Mouse (Mus musculus) CH12.LX (cell line): ENCODE data around the gene Gm10283. TPM values are rescaled to one million over a fixed set of nuclear protein-coding genes. Genes with fewer than 3 reads are reported as not detected.

Experiments
- DNase-seq: peaks from one replicate; pipeline ENCODE4 v3.0.0-alpha.2; 2013; ENCODE audit errors: extremely low read depth
- H3K27ac ChIP-seq: 2 replicates; pipeline ENCODE4 v1.5.1; 2012; ENCODE audit warnings: low read depth, mild to moderate bottlenecking, control low read depth, moderate library complexity; ENCODE audit not compliant: insufficient read depth
- H3K27me3 ChIP-seq: replicated peaks from 2 replicates; pipeline ENCODE3; 2012; ENCODE audit warnings: inconsistent platforms
- H3K36me3 ChIP-seq, 2 experiments: replicated peaks in 1 of 2; 2 replicates each; pipeline versions ENCODE3 to v1.6.1; 2012; ENCODE audit warnings: inconsistent platforms in 1 of 2, low read length in 1 of 2, mild to moderate bottlenecking in 1 of 2, mixed read lengths in 1 of 2, moderate library complexity in 1 of 2; ENCODE audit not compliant: control insufficient read depth in 1 of 2, insufficient read depth in 1 of 2
- H3K4me1 ChIP-seq, 2 experiments: 2 replicates each; pipeline ENCODE4 v1.6.1; 2012; ENCODE audit warnings: inconsistent platforms in 1 of 2, moderate library complexity in 1 of 2; ENCODE audit not compliant: insufficient read depth in 2 of 2, control insufficient read depth in 1 of 2
- H3K4me2 ChIP-seq: 2 replicates; pipeline ENCODE4 v1.6.1; 2012; ENCODE audit warnings: low read depth, mild to moderate bottlenecking, control low read depth; ENCODE audit not compliant: poor library complexity, insufficient read depth, severe bottlenecking
- H3K4me3 ChIP-seq, 3 experiments: fragments of 150-350 bp in 1 of 3; sonication (generic) in 1 of 3; replicated peaks in 1 of 3; 2 replicates each; pipeline versions ENCODE3 to v1.5.1; 2011 to 2012; ENCODE audit warnings: low read depth in 2 of 3, low read length in 2 of 3, mild to moderate bottlenecking in 2 of 3, moderate library complexity in 2 of 3, control low read depth in 1 of 3, improper control_type of control experiment in 1 of 3, inconsistent platforms in 1 of 3, mixed read lengths in 1 of 3; ENCODE audit not compliant: poor library complexity in 1 of 3
- H3K79me2 ChIP-seq: replicated peaks from 2 replicates; pipeline ENCODE4 v1.6.1; 2012; ENCODE audit warnings: mild to moderate bottlenecking, moderate library complexity; ENCODE audit not compliant: control insufficient read depth, poor library complexity, insufficient read depth, severe bottlenecking; ENCODE audit errors: extremely low read depth
- H3K9ac ChIP-seq: 2 replicates; pipeline ENCODE4 v1.6.1; 2012; ENCODE audit warnings: low read depth, mild to moderate bottlenecking, control low read depth, moderate library complexity; ENCODE audit not compliant: insufficient read depth
- H3K9me3 ChIP-seq: replicated peaks from 2 replicates; pipeline ENCODE3; 2012; ENCODE audit warnings: low read length, inconsistent platforms, mixed read lengths
- BHLHE40 ChIP-seq: IDR thresholded peaks from 2 replicates; pipeline ENCODE4 v1.6.1; 2011; ENCODE audit warnings: mild to moderate bottlenecking, low read depth, low read length, improper control_type of control experiment
- CHD1 ChIP-seq: IDR thresholded peaks from 2 replicates; pipeline ENCODE4 v1.6.1; 2012; ENCODE audit warnings: low read depth, low read length, improper control_type of control experiment, inconsistent platforms
- E2F4 ChIP-seq: IDR thresholded peaks from 2 replicates; pipeline ENCODE4 v1.6.1; 2011; ENCODE audit warnings: low read depth, low read length, improper control_type of control experiment; ENCODE audit not compliant: insufficient replicate concordance
- ELF1 ChIP-seq: IDR thresholded peaks from 2 replicates; pipeline ENCODE4 v1.6.1; 2014; ENCODE audit warnings: low read depth, mild to moderate bottlenecking, inconsistent platforms, low read length, improper control_type of control experiment
- ETS1 ChIP-seq: conservative IDR thresholded peaks from 2 replicates; pipeline ENCODE4 v1.6.1; 2012; ENCODE audit warnings: low read depth, mild to moderate bottlenecking, inconsistent platforms, low read length, improper control_type of control experiment, moderate library complexity
- GABPA ChIP-seq: IDR thresholded peaks from 2 replicates; pipeline ENCODE4 v1.6.1; 2012; ENCODE audit warnings: low read depth, low read length, improper control_type of control experiment, inconsistent platforms; ENCODE audit not compliant: insufficient replicate concordance
- HCFC1 ChIP-seq: IDR thresholded peaks from 2 replicates; pipeline ENCODE4 v1.6.1; 2012; ENCODE audit warnings: low read depth, mild to moderate bottlenecking, inconsistent platforms, low read length, improper control_type of control experiment
- IRF4 ChIP-seq: IDR thresholded peaks from 2 replicates; pipeline ENCODE4 v1.6.1; 2014; ENCODE audit warnings: low read depth, mild to moderate bottlenecking, inconsistent platforms, low read length, improper control_type of control experiment
- JUN ChIP-seq: IDR thresholded peaks from 2 replicates; pipeline ENCODE4 v1.6.1; 2011; ENCODE audit warnings: low read depth, mild to moderate bottlenecking, low read length, improper control_type of control experiment, moderate library complexity; ENCODE audit not compliant: insufficient read depth
- JUND ChIP-seq: conservative IDR thresholded peaks from 2 replicates; pipeline ENCODE4 v1.6.1; 2011; ENCODE audit warnings: low read depth, low read length, improper control_type of control experiment
- KAT2A ChIP-seq: IDR thresholded peaks from 2 replicates; pipeline ENCODE4 v1.6.1; 2012; ENCODE audit warnings: low read length, improper control_type of control experiment, inconsistent platforms; ENCODE audit not compliant: insufficient replicate concordance
- MAX ChIP-seq: IDR thresholded peaks from 2 replicates; pipeline ENCODE4 v1.6.1; 2011; ENCODE audit warnings: low read length, improper control_type of control experiment
- MEF2A ChIP-seq: IDR thresholded peaks from 2 replicates; pipeline ENCODE4 v1.6.1; 2014; ENCODE audit warnings: low read depth, mild to moderate bottlenecking, inconsistent platforms, low read length, improper control_type of control experiment, borderline replicate concordance
- MXI1 ChIP-seq: IDR thresholded peaks from 2 replicates; pipeline ENCODE4 v1.6.1; 2011; ENCODE audit warnings: mild to moderate bottlenecking, low read depth, low read length, improper control_type of control experiment
- MYC ChIP-seq: IDR thresholded peaks from 2 replicates; pipeline ENCODE4 v1.6.1; 2011; ENCODE audit warnings: low read depth, mild to moderate bottlenecking, improper control_type of control experiment, low read length
- POLR2A ChIP-seq: IDR thresholded peaks from 2 replicates; pipeline ENCODE4 v1.6.1; 2011; ENCODE audit warnings: low read depth, mild to moderate bottlenecking, improper control_type of control experiment, low read length
- POLR2AphosphoS2 ChIP-seq: IDR thresholded peaks from 2 replicates; pipeline ENCODE4 v1.6.1; 2011; ENCODE audit warnings: low read depth, low read length, improper control_type of control experiment
- RAD21 ChIP-seq: IDR thresholded peaks from 2 replicates; pipeline ENCODE4 v1.6.1; 2011; ENCODE audit warnings: low read depth, mild to moderate bottlenecking, low read length, improper control_type of control experiment, moderate library complexity
- TBP ChIP-seq: conservative IDR thresholded peaks from 2 replicates; pipeline ENCODE4 v1.6.1; 2011; ENCODE audit warnings: low read depth, low read length, improper control_type of control experiment
- TCF12 ChIP-seq: IDR thresholded peaks from 2 replicates; pipeline ENCODE4 v1.6.1; 2014; ENCODE audit warnings: low read depth, mild to moderate bottlenecking, inconsistent platforms, low read length, improper control_type of control experiment
- USF1 ChIP-seq: IDR thresholded peaks from 2 replicates; pipeline ENCODE4 v1.6.1; 2014; ENCODE audit warnings: low read depth, mild to moderate bottlenecking, inconsistent platforms, low read length, improper control_type of control experiment
- USF2 ChIP-seq: conservative IDR thresholded peaks from 2 replicates; pipeline ENCODE4 v1.6.1; 2011; ENCODE audit warnings: low read depth, low read length, improper control_type of control experiment
- ZC3H11A ChIP-seq: IDR thresholded peaks from 2 replicates; pipeline ENCODE4 v1.6.1; 2012; ENCODE audit warnings: low read depth, mild to moderate bottlenecking, inconsistent platforms, low read length, improper control_type of control experiment
- ZKSCAN1 ChIP-seq: IDR thresholded peaks from 2 replicates; pipeline ENCODE4 v1.6.1; 2012; ENCODE audit warnings: low read depth, inconsistent platforms, low read length, improper control_type of control experiment, borderline replicate concordance
- ZMIZ1 ChIP-seq: IDR thresholded peaks from 2 replicates; pipeline ENCODE4 v1.6.1; 2012; ENCODE audit warnings: low read depth, mild to moderate bottlenecking, inconsistent platforms, low read length, improper control_type of control experiment
- ZNF384 ChIP-seq: IDR thresholded peaks from 2 replicates; pipeline ENCODE4 v1.6.1; 2012; ENCODE audit warnings: low read depth, low read length, improper control_type of control experiment, inconsistent platforms
- dilution Hi-C: fragments of 300-500 bp; cut with MboI; formaldehyde crosslinking; loops from 2 replicates; pipeline ENCODE4 v1.14.3; 2020; ENCODE audit warnings: low sequenced_read_pairs; ENCODE audit not compliant: extremely low pct_unique_long_range_greater_than_20kb, extremely low pct_ligation_motif_present
- in situ Hi-C: fragments of 300-500 bp; cut with MboI; formaldehyde crosslinking; loops from 3 replicates; pipeline ENCODE4 v1.14.3; 2019; ENCODE audit warnings: low sequenced_read_pairs, low pct_ligation_motif_present, low pct_unique_long_range_greater_than_20kb, mixed read lengths
- polyA plus RNA-seq: library from polyadenylated mRNA; unstranded; fragments of >175 nt; gene quantifications from 2 replicates; pipeline ENCODE4 v1.2.1, GENCODE M21; 2012; ENCODE audit warnings: low read depth; ENCODE audit not compliant: insufficient read length
- total RNA-seq, 2 experiments: library from RNA; depleted of rRNA; stranded (reverse); fragments of 300-350 nt in 1 of 2; fragments of >200 nt in 1 of 2; gene quantifications; 2 replicates each; pipeline ENCODE4 v1.2.3; 2012 to 2014

The Gm10283 gene
- total and polyA plus RNA-seq, 3 experiments: not detected

- Histone ChIP-seq H3K79me2 (no peaks in the 10 kb centered on the region), H3K36me3 (no peaks in the 10 kb centered on the region), H3K9ac (no peak overlapping the region), H3K4me1 (no peaks in the 10 kb centered on the region), H3K4me3 (no peak overlapping the region), H3K27me3 (no peaks in the 10 kb centered on the region), H3K9me3 (no peaks in the 10 kb centered on the region), H3K27ac (no peak overlapping the region), H3K4me2 (no peak overlapping the region)
- in situ Hi-C loops (no loop called here), dilution Hi-C loops (no loop called here)
- no peak for DNase-seq
- TF ChIP-seq ZNF384 (no peak), KAT2A (no peak), HCFC1 (no peak), ZMIZ1 (no peak), BHLHE40 (no peak), IRF4 (no peak), USF2 (no peak), RAD21 (no peak), ETS1 (no peak), USF1 (no peak), JUND (no peak), JUN (no peak), MEF2A (no peak), MAX (no peak), TCF12 (no peak), E2F4 (no peak), TBP (no peak), ELF1 (no peak), POLR2AphosphoS2 (no peak)
Observed at GRCm38 (mm10) chr8:60494606-60495005, 8.4 kb downstream of the Gm10283 start.

GRCm38 (mm10) chr8:60492471-60492870 is 10.5 kb downstream of the Gm10283 start:
- Histone ChIP-seq H3K36me3 (no peaks in the 10 kb centered on the region), H3K9me3 (no peaks in the 10 kb centered on the region), H3K27ac (no peak overlapping the region), H3K27me3 (no peaks in the 10 kb centered on the region), H3K4me2 (no peak overlapping the region), H3K79me2 (no peaks in the 10 kb centered on the region), H3K4me1 (no peaks in the 10 kb centered on the region), H3K4me3 (no peak overlapping the region), H3K9ac (no peak overlapping the region)
- dilution Hi-C loops: no loop called here
- DNase-seq: no peak
- in situ Hi-C loops: no loop called here
- TF ChIP-seq IRF4 (no peak), ZC3H11A (no peak), TBP (no peak), ZKSCAN1 (no peak), MXI1 (no peak), JUN (no peak), CHD1 (no peak), TCF12 (no peak), POLR2A (no peak), USF2 (no peak), GABPA (no peak), ZNF384 (no peak), MAX (no peak), ETS1 (no peak), MYC (no peak)
